Mouse (Mus musculus) cerebellum, postnatal 14 days (tissue): ENCODE measurements around the gene Nr1d1.

Experiments
- DNase-seq, 2 experiments: peaks; one replicate each; pipeline ENCODE4 v3.0.0; 2021; ENCODE audit warnings: mixed read lengths in 2 of 2

Nr1d1 gene

DNA sequence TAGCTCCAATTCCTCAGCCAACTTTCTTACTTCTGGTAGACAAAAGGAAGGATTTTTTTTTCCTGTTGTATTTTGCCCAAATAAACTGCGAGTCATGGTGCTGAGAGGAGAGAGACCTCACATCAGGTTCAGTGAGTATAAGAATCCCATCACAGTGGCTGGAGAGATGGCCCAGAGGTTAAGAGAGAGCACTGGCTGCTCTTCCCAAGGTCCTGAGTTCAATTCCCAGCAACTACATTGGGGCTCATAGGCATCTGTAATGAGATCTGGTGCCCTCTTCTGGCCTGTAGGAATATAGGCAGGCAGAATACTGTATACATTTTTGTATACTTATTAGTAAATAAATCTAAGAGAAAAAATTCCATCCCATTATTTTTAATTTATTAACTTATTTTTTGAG lies 12.6 kb upstream of the Nr1d1 start:
- no peak for DNase-seq

DNA sequence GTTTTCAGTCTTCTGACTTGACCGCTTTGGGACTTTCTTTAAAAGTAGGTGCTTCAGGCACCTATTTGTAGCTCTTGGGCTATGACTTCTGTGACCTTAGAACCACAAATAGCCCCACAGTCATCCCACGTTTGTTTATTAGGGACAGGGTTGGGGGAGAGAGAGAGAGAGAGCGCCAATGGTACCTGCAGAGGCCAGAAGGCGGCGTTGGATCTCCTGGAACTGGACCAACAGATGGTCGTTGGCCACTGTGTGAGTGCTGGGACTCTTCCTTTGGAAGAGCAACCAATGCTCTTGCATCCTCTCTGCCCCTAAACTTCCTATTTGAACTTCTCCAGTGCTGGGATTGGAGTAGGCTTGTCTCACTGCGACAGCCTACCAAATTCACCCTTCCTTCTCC lies 12.1 kb upstream of the Nr1d1 start:
- DNase-seq = peak in 1 of 2 experiments; percentile 68

DNA sequence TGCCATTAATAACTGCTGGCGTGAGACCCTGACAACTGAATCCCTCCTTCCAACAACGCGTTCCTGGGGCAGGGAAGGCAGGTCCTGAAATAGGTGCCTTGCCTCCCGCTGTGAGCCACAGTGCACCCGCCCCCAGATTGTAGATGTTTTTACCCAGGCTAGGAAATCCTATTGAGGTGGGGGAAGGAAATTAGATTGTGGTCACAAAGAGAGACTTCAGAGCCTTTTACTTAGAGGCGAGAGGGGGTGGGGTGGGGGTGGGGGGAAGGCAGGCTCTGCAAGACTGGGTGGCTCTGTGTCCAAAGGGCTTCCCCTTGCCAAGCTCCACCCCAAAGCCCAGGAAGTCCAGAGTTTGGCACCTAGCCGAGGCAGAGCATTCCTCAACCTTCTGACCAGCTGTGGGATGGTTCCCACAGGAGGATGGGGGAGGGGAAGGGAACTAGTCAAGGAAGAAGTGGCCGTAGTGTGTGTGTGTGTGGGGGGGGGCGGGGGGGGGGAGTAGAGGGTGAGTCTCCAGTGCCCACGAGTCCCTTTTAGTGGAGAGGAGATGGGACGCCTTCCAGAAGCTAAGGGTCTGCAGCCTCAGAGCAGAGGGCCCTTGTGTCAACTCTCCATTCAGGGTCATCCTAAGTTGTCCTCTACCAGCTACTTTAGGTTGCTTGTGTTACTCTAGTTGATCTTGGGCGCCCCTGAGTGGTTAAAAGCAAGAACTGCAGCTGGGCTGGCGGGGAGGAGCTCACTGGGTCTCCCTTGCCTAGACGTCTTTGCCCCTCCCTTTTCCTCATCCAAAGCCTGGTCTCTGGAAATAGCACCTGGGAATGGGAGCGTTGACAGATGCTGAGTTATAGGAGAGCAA lies 11.5 kb upstream of the Nr1d1 start:
- peak; percentile 96 to 98 for DNase-seq

DNA sequence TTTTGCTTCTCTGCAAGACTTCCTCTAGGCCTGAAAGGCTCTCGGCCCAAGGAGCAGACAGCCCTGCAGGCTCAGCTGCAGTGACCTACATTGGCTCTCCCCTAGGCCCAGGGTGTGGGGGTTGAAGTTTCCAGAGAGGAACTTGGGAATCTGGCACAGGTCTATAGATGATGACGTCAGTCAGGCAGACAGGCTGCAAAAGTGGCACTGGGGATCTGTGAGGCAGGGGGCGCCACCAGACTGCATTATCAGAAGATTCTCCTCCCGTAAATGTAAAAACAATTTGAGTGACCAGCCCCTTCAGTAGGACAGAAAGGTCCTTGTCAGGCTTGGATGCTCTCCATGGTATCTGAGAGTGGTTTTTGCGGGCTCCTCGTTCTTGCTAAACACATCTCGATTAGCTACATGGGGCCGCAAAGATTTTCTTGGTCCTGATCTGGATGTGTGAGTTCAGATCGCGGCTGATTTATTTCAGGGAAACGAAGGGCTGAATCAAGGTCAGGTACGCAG lies 10.7 kb upstream of the Nr1d1 start:
- DNase-seq = peak; percentile 82 to 88

DNA sequence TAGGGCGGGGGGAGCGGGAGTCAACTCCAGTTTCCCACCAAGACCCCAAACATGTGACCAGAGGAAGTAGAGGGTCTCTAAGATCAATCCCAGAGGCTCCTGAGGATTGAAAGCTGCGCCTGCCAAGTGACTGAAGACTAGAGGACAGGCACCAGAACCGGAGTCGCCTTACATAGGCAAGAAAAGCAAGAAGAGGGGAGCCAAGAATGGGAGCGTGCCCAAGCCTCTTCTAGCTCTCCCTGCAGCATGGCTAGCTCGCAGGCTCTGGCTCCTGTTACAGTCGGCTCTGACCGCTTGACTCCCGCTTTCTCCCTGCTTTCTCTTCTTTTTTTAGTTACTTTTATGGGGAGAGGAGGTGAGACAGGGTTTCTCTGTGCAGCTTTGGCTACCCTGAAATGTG lies 10.1 kb upstream of the Nr1d1 start:
- DNase-seq = peak; percentile 37 to 52

DNA sequence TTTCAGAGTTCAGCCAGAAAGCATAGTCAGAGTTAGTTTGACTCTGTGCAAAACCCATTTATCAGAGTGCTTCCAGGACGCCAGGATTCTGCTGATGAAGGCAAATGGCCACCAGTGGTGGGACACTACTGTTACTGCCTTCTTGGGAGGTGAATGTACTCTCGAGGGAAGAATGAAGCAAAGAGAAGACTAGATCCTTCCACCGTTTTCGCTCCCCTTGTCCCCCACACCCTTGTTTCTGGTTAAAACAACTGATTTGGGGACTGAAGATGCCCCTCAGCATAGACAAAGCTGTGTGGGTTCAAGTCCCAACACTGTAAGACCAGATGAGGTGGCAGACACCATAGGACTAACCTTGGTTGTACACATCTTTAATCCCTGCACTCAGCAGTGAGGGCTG lies 9.0 kb upstream of the Nr1d1 start:
- DNase-seq = no peak

DNA sequence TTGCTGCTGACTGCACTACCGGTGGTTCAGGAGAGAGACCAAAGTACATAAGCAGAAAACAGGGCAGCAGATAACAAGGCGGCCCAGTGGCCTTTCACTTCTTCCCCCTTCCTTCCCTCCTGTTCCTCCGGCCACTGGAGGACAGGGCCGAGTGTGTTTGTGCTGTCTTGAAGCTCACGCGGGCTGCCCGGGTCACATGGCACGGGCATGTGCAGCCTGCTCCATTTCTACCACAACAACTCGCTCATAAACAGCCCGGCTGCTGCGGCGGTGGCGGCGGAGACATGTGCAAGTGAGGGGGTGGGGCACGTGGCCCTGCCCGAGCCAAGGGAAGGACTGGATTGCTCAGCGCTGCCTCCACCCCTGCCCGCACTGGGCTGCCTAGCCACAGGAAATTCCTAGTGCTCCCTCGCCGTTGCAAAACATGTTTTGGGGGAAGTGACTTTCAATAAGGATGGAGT lies 8.1 kb upstream of the Nr1d1 start:
- peak; percentile 94 to 97 for DNase-seq

DNA sequence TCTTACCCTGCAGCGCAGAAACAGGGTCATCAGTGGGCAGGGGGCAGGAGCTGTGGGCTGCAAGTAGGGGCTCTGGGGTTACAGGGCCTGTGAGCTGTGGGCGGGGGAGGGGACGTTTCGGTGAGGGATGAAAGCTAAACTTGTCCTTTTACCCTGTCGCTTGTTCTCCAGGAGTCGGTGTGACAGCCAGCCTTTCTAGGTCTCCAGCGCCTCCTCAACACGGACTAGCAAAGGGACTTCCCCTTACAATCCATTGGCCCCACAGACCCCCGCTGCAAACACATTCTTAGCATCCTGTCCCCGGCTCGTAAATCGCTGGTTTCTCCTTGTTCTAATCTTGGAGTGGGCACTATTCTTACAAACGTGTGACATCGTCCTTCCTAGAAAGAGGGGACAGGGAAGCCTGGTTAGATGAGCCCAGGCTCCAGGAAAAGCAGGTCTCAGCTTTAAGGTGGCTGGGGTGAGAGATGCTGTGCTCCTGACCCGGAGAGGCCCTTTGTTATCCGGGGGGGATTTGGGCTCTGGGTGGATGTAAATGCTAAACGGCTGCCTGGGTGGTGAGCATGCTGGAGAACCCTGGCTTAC lies 7.6 kb upstream of the Nr1d1 start:
- DNase-seq = peak; percentile 50 to 71

DNA sequence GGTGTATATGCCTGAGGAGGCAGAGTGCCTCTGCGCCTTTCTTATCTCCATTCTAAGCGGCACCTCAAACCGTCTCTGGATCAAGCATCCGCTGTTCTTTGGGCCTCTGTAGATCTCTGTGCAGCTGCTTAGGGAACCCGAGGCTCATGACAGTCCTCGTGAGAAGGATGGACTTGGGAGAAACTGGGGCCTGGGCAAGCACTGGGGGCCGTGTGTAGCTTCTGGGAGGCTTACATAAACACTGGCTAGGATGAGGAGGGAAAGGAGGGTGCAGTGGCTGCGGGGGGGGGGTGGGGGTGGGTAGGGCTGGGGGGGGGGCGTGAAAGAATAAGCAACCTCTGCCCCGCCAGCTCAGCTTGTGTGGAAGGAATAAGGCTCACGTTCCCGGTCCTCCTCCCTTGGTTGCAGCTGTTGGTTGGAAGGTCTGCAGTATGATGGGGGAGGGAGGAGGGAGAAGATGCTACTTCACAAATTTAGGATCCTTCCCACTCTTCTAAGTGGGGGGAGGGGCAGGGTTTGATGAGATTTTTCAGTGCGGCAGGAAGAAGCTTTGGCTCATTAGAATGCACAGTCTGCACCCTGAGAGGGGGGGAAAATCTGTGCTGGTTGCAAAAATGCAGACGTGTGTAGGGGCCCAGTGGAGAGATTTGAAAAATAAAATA lies 6.8 kb upstream of the Nr1d1 start:
- peak; percentile 53 to 75 for DNase-seq

DNA sequence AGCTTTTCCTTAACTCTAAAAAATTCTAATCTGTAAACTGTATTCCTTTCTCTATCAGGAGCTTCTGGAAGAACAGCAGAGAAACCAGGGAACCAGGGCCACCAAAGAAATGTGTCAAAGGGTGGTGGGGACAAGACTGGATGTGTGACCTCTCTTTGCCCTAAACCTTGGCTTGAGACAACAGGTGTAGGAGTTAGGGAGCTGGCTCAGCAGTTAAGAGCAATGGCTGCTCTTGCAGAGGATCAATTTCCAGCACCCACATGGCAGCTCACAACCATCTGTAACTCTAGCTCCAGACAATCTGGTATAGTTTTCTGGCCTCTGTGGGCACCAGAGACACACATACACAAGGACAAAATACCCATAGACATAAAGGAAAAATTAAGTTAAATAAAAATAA lies 2.8 kb upstream of the Nr1d1 start:
- no peak for DNase-seq

DNA sequence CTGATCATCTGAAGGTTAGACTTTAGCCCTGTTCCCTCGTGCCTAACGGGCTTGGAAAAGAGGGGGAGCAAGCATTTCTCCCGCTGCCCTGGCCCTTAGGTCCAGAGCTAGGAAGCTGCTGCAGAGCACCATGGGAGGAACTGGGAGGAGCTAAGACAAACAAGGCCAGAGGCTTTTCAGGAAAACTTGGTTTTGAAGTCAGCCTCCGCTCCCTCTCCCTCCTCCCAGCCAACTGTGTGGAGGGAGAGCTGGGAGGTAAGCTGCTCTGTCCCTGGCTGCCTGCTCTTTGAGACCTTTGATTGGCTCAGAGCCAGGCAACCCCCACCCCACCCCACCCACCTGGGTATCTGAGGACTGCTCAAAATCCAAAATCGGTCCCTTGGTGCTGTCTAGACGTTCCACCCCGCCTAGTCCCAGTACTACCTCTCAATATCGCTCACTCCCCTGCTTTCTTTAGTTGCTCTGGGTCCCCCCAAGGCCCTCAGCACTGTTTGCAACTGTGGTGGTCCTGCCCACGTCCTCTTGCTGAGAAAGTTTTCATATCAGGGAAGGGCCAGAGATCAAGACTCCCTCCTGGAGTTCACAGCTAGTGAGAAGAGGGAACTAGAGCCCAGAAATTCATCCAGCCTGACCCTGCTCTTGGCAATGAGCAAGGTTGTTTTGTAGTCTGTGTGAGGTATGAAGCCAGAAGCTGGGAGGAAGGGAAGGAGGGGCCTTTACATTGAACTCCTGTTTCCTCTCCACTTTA lies 1.9 kb upstream of the Nr1d1 start:
- peak in 1 of 2 experiments; percentile 16 for DNase-seq

DNA sequence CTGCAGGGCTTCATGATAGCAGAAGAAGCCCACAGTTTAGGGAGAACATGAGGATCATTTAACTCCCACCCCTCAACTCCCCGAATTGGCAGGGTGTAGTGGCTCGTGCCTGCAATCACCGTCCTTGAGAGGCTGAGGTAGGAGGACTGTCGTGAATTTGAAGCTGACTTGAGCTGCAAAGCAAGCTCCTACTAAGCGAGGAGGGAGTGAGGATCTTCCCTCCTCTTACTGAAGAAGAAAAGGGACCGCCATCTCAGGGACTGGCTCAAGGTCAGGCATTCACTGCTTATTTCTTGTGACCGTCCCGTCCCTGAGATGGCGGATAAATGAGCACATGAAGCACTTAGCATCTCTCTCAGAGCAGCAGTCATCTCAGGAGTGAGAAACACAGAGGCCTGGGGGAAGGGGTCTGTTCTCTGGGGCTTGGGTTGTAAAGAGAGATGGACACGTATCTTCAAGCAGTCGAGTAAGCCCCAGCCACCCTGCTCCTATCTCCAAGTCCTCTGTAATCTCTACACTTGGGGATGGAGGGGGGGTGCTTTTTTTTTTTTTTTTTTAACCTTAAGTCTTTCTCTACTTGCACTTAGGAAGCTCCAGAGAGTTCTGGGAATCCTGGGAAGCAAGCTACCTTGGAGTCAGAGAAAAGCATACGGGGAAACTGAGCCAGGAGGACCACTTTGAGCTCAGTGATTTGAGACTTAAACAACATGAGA lies 1.1 kb upstream of the Nr1d1 start:
- DNase-seq = peak in 1 of 2 experiments; percentile 18

DNA sequence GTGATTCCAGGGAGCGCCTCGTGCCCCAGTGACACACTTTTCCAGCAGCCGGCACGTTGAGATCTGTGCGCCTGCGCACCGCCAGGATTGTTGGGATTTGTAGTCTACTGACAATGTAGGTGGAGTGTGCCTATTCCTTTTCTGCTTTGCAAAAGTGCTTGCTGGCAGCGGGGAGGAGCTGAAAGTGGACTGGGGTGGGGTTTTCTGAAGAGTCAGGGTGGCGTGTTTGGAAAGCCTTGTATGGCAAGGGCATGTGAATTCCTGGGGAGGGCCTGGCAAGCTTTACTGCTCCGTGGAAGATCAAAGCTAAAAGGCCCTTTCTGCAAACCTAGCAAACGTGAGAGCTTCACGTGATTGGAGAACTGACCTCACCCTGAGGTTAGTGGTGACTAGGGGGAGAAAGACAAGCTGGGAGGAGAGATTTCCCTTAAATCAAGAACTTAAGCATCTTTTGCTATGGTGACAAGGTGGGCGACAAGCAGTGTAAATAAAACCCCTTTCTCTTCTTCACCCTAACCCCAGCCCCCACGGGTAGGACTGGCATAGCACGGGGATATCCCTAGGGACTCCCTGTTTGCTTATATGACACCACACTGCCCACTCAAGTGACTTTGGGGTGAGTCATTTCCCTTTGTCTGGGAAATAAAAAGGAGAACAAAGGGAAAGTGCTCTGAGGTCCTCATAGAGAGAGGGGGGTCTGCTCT lies 367 bp upstream of the Nr1d1 start:
- DNase-seq = peak; percentile 98 to 99

DNA sequence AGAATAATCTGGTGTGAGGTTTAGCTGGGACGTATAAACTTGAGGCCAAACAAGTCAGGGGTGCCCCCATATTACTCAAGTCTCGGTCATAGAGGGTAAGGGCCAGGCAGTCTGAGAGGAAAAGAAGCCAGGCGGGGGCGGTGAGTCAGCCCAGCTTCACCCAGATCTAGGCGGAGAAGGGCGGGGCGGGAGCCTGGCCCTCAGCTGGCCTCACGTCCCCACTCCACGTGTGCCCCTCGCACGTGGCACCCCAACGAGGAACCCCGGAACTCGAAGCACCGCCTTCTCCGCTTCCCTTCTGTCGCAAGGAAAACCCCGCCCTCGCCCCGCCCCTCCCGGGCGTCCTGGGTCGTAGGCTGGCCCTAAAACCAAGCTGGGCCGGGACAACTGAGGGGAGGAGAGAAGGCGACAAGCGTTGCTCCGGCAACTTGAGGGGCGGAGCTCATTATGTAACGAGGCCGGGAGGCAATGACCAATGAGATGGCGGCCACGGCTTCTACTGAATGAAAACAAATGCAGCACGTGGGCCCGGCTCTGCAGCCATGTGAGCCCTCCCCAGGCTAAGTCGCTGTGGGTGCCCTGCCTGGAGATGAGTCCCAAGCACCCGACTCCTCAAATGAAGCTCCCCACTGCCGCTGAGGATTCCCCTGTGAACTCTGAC lies 1.4 kb downstream of the Nr1d1 start:
- DNase-seq = peak; percentile 96

DNA sequence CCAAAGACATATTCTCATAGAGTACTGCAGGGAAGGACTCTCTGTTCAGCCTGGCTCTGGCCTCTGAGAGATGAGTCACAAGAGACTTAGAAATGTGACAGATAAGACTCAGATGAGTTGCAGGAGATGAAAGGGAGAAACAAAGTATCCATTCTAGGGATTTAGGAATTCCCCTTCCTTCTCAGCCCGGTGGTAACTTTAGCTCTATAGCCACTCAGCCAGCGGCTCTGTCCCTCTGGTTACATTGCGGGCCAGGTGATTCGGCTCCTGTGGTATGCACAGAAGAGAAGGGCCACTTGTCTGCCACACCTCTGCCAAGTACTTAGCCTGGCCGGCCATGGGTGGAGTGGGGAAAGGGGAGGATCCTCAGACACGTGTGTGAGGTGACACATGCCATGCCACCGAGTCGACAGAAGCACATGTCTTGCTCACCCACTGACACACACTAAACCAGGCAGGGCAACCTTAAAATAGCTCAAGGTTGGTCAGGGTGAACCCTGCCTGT lies 2.4 kb downstream of the Nr1d1 start:
- DNase-seq = peak in 1 of 2 experiments; percentile 41

DNA sequence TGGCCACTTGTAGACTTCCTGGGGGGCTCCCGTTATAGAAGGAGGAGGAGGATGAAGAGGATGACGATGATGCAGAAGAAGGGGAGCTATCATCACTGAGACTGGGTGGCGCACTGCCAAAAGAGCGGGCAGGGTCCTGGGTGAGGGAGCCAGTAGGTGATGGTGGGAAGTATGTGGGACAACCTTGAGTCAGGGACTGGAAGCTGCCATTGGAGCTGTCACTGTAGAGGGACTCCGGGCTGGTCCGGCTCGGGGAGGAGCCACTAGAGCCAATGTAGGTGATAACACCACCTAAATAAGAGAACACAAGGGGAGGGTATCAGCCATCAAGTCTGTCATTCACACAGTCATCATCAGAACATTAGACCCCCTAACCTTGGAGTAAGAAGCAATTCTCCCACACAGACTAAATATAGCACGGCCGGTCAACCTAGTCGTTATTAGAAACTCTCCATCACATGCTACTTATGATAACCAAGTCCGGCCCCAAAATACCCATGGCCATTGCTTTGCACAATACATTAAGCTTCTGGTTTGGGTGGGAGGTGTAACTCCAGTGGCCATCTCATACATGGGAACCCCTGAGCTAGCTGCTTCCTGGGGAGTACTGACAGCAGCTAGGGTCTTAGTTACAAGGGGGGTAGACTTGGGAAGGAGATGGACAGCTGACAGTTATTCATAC lies 3.1 kb downstream of the Nr1d1 start:
- peak; percentile 48 to 72 for DNase-seq

DNA sequence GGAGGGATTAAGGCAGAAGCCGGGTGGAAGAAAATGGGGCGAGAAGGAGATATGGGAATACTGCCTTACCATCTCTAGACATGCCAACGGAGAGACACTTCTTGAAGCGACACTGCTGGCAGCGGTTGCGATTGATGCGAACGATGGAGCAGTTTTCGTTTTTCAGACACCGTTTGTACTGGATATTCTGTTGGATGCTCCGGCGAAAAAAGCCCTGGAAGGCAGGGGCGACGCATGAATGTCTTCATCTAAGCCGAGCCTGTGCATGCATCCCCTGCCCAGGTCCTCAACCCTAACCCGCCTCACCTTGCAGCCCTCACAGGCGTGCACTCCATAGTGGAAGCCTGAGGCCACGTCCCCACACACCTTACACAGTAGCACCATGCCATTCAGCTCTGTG lies 4.0 kb downstream of the Nr1d1 start:
- no peak for DNase-seq

DNA sequence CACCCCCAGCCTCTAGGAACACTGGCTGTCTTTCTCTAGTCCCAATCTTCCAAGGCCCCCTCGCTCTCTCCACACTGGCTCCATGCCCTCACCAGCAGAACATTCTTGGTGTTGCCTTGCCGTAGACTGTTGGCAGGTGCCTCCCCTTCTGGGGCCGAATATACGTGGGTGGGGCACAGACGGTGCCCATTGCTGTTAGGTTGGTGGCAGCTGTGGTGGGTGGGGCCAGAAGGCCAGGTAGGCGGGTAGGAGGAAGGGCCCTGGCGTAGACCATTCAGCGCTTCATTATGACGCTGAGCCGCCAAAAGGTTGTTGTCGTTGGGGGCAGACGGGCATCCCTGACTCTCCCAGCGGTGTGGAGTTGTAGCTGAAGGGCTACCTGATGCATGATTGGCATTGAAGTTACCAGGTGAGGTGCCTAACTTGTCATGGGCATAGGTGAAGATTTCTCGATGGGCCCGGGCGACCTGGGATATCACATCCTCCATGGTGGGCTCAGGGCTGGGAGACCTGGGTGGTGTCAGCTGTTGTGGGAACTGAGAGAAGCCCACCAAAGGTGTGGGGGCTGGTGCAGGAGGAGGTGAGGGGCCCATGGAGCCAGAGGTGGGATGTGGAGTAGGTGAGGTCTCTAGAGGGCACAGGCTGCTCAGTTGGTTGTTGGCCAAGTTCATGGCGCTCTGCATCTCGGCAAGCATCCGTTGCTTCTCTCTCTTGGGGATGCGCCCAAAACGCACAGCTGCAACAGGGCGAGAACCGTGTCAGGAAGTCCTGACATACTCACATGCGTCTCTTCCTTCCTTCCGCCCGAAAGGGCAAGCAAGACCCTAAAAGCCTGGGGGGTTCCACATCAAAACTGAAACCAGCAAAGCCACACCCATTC lies 4.8 kb downstream of the Nr1d1 start:
- DNase-seq = peak in 1 of 2 experiments; percentile 30
